ENCODE assay signal across 29 mouse cellular contexts in genomic region chr17:26149056-26149455, GRCm38 (mm10). TPM values are rescaled to one million over a fixed set of nuclear protein-coding genes. Genes with fewer than 3 reads are reported as not detected.
DNase-seq lines count a peak whose midpoint lies in the region; ATAC-seq and TF ChIP-seq lines count a peak whose summit lies in the region.
"Had no signal": no experiment of that assay in that cellular context is flagged by ENCODE, and none has a peak within 500 bp of the region (broad histone marks: within the 10 kb centered on the region; RNA-seq: fewer than 3 reads in every experiment).

No protein-coding gene starts in this region.

- intact Hi-C loops in left cerebral cortex, adult 2 months (cut with DNase I): no loop called here

- no peak overlapping the region for H3K27ac ChIP-seq in liver, embryonic 14.5 days
- no peak overlapping the region for H3K27ac ChIP-seq in liver, embryonic 12.5 days
- H3K27ac ChIP-seq in MEL (ENCODE audit: control insufficient read depth, low read depth, low read length): no peak overlapping the region
- H3K27ac ChIP-seq in left cerebral cortex, adult 2 months: no peak overlapping the region
- H3K27ac ChIP-seq: embryonic facial prominence, embryonic 12.5 days; embryonic facial prominence, embryonic 15.5 days; gastrocnemius, adult 2 months; heart, embryonic 15.5 days; hindbrain, embryonic 14.5 days; hindbrain, postnatal 0 days had no signal

- no peak overlapping the region for H3K9ac ChIP-seq in liver, embryonic 14.5 days (replicated peaks)
- no peak overlapping the region for H3K9ac ChIP-seq in liver, embryonic 12.5 days
- no peak overlapping the region for H3K9ac ChIP-seq in MEL (ENCODE audit: control insufficient read depth, low read depth, low read length, poor library complexity, severe bottlenecking)
- H3K9ac ChIP-seq: embryonic facial prominence, embryonic 12.5 days; embryonic facial prominence, embryonic 15.5 days; forebrain, postnatal 0 days; heart, embryonic 12.5 days; heart, embryonic 15.5 days; hindbrain, embryonic 14.5 days had no signal

- no peaks in the 10 kb centered on the region for H3K9me3 ChIP-seq in liver, embryonic 14.5 days (ENCODE audit: control insufficient read depth, low read length)
- no peaks in the 10 kb centered on the region for H3K9me3 ChIP-seq in liver, embryonic 12.5 days (replicated peaks)
- H3K9me3 ChIP-seq in MEL (replicated peaks; ENCODE audit: insufficient read depth, low read length): no peaks in the 10 kb centered on the region
- H3K9me3 ChIP-seq: embryonic facial prominence, embryonic 12.5 days; heart, embryonic 15.5 days had no signal

- peak; percentile 14; the same call in 1 of the 2 replicates for TF ChIP-seq CTCF in liver, embryonic 14.5 days (IDR thresholded peaks at IDR 0.05; ENCODE audit: low read depth)
- TF ChIP-seq CTCF in MEL (IDR thresholded peaks at IDR 0.05 in 2 of 3, conservative IDR thresholded peaks at IDR 0.05 in 1 of 3; ENCODE audit: control insufficient read depth in 1 of 3, insufficient read depth in 1 of 3, low read depth in 2 of 3, low read length in 3 of 3, poor library complexity in 1 of 3, severe bottlenecking in 1 of 3): peak; percentile 5 to 25 (median 10); a peak in 2 of 6 replicates
- no peak; the same call in 1 of the 2 replicates for TF ChIP-seq CTCF in left cerebral cortex, adult 2 months (IDR thresholded peaks at IDR 0.05)

- TF ChIP-seq RAD21 in MEL (IDR thresholded peaks at IDR 0.05; ENCODE audit: low read depth, low read length): no peak

- ATAC-seq in liver, embryonic 14.5 days (ENCODE audit: insufficient read depth): no peak
- ATAC-seq in liver, embryonic 12.5 days: no peak
- ATAC-seq in granulocyte monocyte progenitor cell, adult 5-6 weeks (replicated peaks; ENCODE audit: poor library complexity, severe bottlenecking): no peak
- ATAC-seq: activated CD4-positive, CD25-positive, alpha-beta regulatory T cell, adult 4 months; forebrain, embryonic 14.5 days; forebrain, postnatal 0 days; hindbrain, postnatal 0 days; Patski had no signal

- H3K4me3 ChIP-seq in liver, embryonic 14.5 days (ENCODE audit: insufficient read depth in 1 of 2, low read depth in 2 of 2, low read length in 2 of 2): no peak overlapping the region
- no peak overlapping the region for H3K4me3 ChIP-seq in liver, embryonic 12.5 days
- H3K4me3 ChIP-seq in MEL (ENCODE audit: control insufficient read depth in 1 of 2, insufficient read depth in 1 of 2, low read depth in 2 of 2, low read length in 2 of 2): no peak overlapping the region
- no peak overlapping the region for H3K4me3 ChIP-seq in left cerebral cortex, adult 2 months
- H3K4me3 ChIP-seq: embryonic facial prominence, embryonic 12.5 days; embryonic facial prominence, embryonic 15.5 days; gastrocnemius, adult 2 months; heart, embryonic 12.5 days; heart, embryonic 15.5 days had no signal

- H3K4me1 ChIP-seq in liver, embryonic 14.5 days (replicated peaks; ENCODE audit: control insufficient read depth in 2 of 2, insufficient read depth in 2 of 2, low read length in 1 of 2): no peaks in the 10 kb centered on the region
- no peaks in the 10 kb centered on the region for H3K4me1 ChIP-seq in liver, embryonic 12.5 days
- H3K4me1 ChIP-seq in MEL (ENCODE audit: control insufficient read depth in 1 of 2, insufficient read depth in 2 of 2, low read length in 2 of 2): no peaks in the 10 kb centered on the region
- H3K4me1 ChIP-seq: embryonic facial prominence, embryonic 12.5 days; embryonic facial prominence, embryonic 15.5 days; heart, embryonic 12.5 days; heart, embryonic 15.5 days had no signal

- TF ChIP-seq EP300 in liver, embryonic 14.5 days (IDR thresholded peaks at IDR 0.05; ENCODE audit: low read depth): no peak
- TF ChIP-seq EP300 in MEL (IDR thresholded peaks at IDR 0.05; ENCODE audit: low read depth in 1 of 2, low read length in 2 of 2): no peak

- no peak for DNase-seq in liver, embryonic 14.5 days (ENCODE audit: low read depth in 3 of 3, low spot score in 3 of 3)
- DNase-seq in A20 (ENCODE audit: low read depth, low spot score) (peak; percentile 17), MEL (ENCODE audit: low read depth, low spot score) (peak; percentile 40)
- peak; percentile 31 for DNase-seq in induced T-regulatory cell, adult 2 months (ENCODE audit: low read depth)
- DNase-seq in left cerebral cortex, adult 2 months (ENCODE audit: extremely low spot score in 1 of 2, low spot score in 2 of 2): no peak
- no peak for DNase-seq in testis, postnatal 10 days (ENCODE audit: low spot score)
- DNase-seq: adrenal gland, adult 8-10 months; adrenal gland, postnatal 36 days; cerebellum, adult 2 months; cerebellum, adult 9-11 months; cerebellum, postnatal 25 days; forebrain, postnatal 0 days; gastrocnemius, adult 2 months; gastrocnemius, postnatal 14 days; heart, adult 18-20 months; heart, postnatal 14 days; heart, postnatal 4 days; kidney, adult 11 months had no signal

- WGBS in liver, embryonic 14.5 days (ENCODE audit: insufficient replicate concordance): 67% methylated on average over 2 of the region's 2 CpGs
- WGBS in liver, embryonic 12.5 days (ENCODE audit: insufficient replicate concordance): 62% methylated on average over 2 of the region's 2 CpGs

- H3K27me3 ChIP-seq in liver, embryonic 14.5 days (ENCODE audit: control insufficient read depth, insufficient read depth, low read length): no peaks in the 10 kb centered on the region
- no peaks in the 10 kb centered on the region for H3K27me3 ChIP-seq in liver, embryonic 12.5 days (replicated peaks)
- no peaks in the 10 kb centered on the region for H3K27me3 ChIP-seq in MEL (ENCODE audit: control insufficient read depth in 1 of 2, insufficient read depth in 2 of 2, low read length in 2 of 2)
- H3K27me3 ChIP-seq: embryonic facial prominence, embryonic 12.5 days; embryonic facial prominence, embryonic 15.5 days; heart, embryonic 12.5 days; heart, embryonic 15.5 days; Patski had no signal

- peaks cover 57% of the 10 kb centered on the region for H3K79me2 ChIP-seq in MEL (ENCODE audit: control insufficient read depth, insufficient read depth, low read length, poor library complexity)

- no peak for TF ChIP-seq POLR2A in MEL (IDR thresholded peaks at IDR 0.05; ENCODE audit: control insufficient read depth in 1 of 2, insufficient read depth in 1 of 2, low read depth in 1 of 2, low read length in 2 of 2, poor library complexity in 1 of 2)

- H3K4me2 ChIP-seq in liver, embryonic 14.5 days (ENCODE audit: low read depth): no peak overlapping the region
- H3K4me2 ChIP-seq in liver, embryonic 12.5 days: no peak overlapping the region
- H3K4me2 ChIP-seq: embryonic facial prominence, embryonic 12.5 days; embryonic facial prominence, embryonic 15.5 days; heart, embryonic 12.5 days; heart, embryonic 15.5 days; hindbrain, embryonic 14.5 days had no signal

- peaks cover 2% of the 10 kb centered on the region for H3K36me3 ChIP-seq in liver, embryonic 14.5 days (replicated peaks; ENCODE audit: control insufficient read depth, insufficient read depth, low read depth)
- peaks cover 88% of the 10 kb centered on the region for H3K36me3 ChIP-seq in liver, embryonic 12.5 days
- peaks cover 0 to 44% of the 10 kb centered on the region in 2 experiments; a peak in 2 of 4 replicates for H3K36me3 ChIP-seq in MEL (ENCODE audit: control insufficient read depth in 1 of 2, insufficient read depth in 2 of 2, low read length in 2 of 2)

RNA-seq across cellular contexts. Expression of gene Axin1, which starts 10.6 kb away (rescaled TPM):
- 6.5 and 8.7 TPM in 2 replicates for polyA plus RNA-seq in liver, embryonic 14.5 days (2012; rRNA removed)
- 3.8 and 6.0 TPM in 2 replicates for polyA plus RNA-seq in liver, embryonic 14.5 days (2014; fragmentation: Nextera tagmentation; extraction: Ambion mirVana)
- 15.2 and 16.4 TPM in 2 replicates for polyA plus RNA-seq in liver, embryonic 12.5 days (2016; fragmentation: Nextera tagmentation; extraction: Ambion mirVana)
- total RNA-seq in MEL (2012; rRNA removed): 32.1 and 33.5 TPM in 2 replicates
- 10 to 100 TPM in 1 of 2 experiments, not detected in 1; 54.2 TPM for polyA plus RNA-seq in MEL (2012; ENCODE audit: insufficient read depth in 1 of 2, insufficient read length in 2 of 2, low read depth in 1 of 2, low replicate concordance in 2 of 2, missing spikeins in 1 of 2)
- total RNA-seq in granulocyte monocyte progenitor cell, adult 5-6 weeks (2014; fragmentation: Nextera tagmentation): 26.9 and 28.3 TPM in 2 replicates
- total RNA-seq in granulocyte monocyte progenitor cell, adult 5-6 weeks (2017): 147 and 186 TPM in 2 replicates
- total RNA-seq in left cerebral cortex, adult 2 months (2021): 10 to 100 TPM; 25.9 to 29.7 TPM

RNA-seq across cellular contexts. Expression of gene Mrpl28, which starts 25.8 kb away (rescaled TPM):
- polyA plus RNA-seq in liver, embryonic 14.5 days (2012; rRNA removed): 47.8 and 58.0 TPM in 2 replicates
- polyA plus RNA-seq in liver, embryonic 14.5 days (2014; fragmentation: Nextera tagmentation; extraction: Ambion mirVana): 121 and 129 TPM in 2 replicates
- polyA plus RNA-seq in liver, embryonic 12.5 days (2016; fragmentation: Nextera tagmentation; extraction: Ambion mirVana): 162 and 174 TPM in 2 replicates
- 164 and 165 TPM in 2 replicates for total RNA-seq in MEL (2012; rRNA removed)
- 100 to 1,000 TPM; 148 to 174 TPM for polyA plus RNA-seq in MEL (2012; ENCODE audit: insufficient read depth in 1 of 2, insufficient read length in 2 of 2, low read depth in 1 of 2, low replicate concordance in 2 of 2, missing spikeins in 1 of 2)
- 61.7 and 90.4 TPM in 2 replicates for total RNA-seq in granulocyte monocyte progenitor cell, adult 5-6 weeks (2014; fragmentation: Nextera tagmentation)
- total RNA-seq in granulocyte monocyte progenitor cell, adult 5-6 weeks (2017): 47.1 and 68.9 TPM in 2 replicates
- 10 to 100 TPM; 67.8 to 68.0 TPM for total RNA-seq in left cerebral cortex, adult 2 months (2021)

RNA-seq across cellular contexts. Expression of gene Tmem8, which starts 36.0 kb away (rescaled TPM):
- 2.8 and 3.6 TPM in 2 replicates for polyA plus RNA-seq in liver, embryonic 14.5 days (2012; rRNA removed)
- polyA plus RNA-seq in liver, embryonic 14.5 days (2014; fragmentation: Nextera tagmentation; extraction: Ambion mirVana): 0.88 and 1.1 TPM in 2 replicates
- polyA plus RNA-seq in liver, embryonic 12.5 days (2016; fragmentation: Nextera tagmentation; extraction: Ambion mirVana): 1.9 and 2.2 TPM in 2 replicates
- total RNA-seq in MEL (2012; rRNA removed): 4.4 and 4.7 TPM in 2 replicates
- polyA plus RNA-seq in MEL (2012; ENCODE audit: insufficient read depth in 1 of 2, insufficient read length in 2 of 2, low read depth in 1 of 2, low replicate concordance in 2 of 2, missing spikeins in 1 of 2): 10 to 100 TPM in 1 of 2 experiments, not detected in 1; 16.7 TPM
- total RNA-seq in granulocyte monocyte progenitor cell, adult 5-6 weeks (2014; fragmentation: Nextera tagmentation): 5.3 and 8.6 TPM in 2 replicates
- total RNA-seq in granulocyte monocyte progenitor cell, adult 5-6 weeks (2017): 2.1 and 3.7 TPM in 2 replicates
- 10 to 100 TPM; 14.3 to 14.7 TPM for total RNA-seq in left cerebral cortex, adult 2 months (2021)

RNA-seq across cellular contexts. Expression of gene Pdia2, which starts 49.8 kb away (rescaled TPM):
- 22.0 and 25.9 TPM in 2 replicates for polyA plus RNA-seq in liver, embryonic 14.5 days (2012; rRNA removed)
- polyA plus RNA-seq in liver, embryonic 14.5 days (2014; fragmentation: Nextera tagmentation; extraction: Ambion mirVana): 86.6 and 89.7 TPM in 2 replicates
- 96.4 and 96.5 TPM in 2 replicates for polyA plus RNA-seq in liver, embryonic 12.5 days (2016; fragmentation: Nextera tagmentation; extraction: Ambion mirVana)
- 11.2 and 12.5 TPM in 2 replicates for total RNA-seq in MEL (2012; rRNA removed)
- polyA plus RNA-seq in MEL (2012; ENCODE audit: insufficient read depth in 1 of 2, insufficient read length in 2 of 2, low read depth in 1 of 2, low replicate concordance in 2 of 2, missing spikeins in 1 of 2): 10 to 100 TPM in 1 of 2 experiments, not detected in 1; 13.6 TPM
- not detected in 2 replicates for total RNA-seq in granulocyte monocyte progenitor cell, adult 5-6 weeks (2014; fragmentation: Nextera tagmentation)
- 0.30 TPM in 1 of 2 replicates, not detected in the other for total RNA-seq in granulocyte monocyte progenitor cell, adult 5-6 weeks (2017)
- 1 to 10 TPM in 1 of 2 experiments, under 1 TPM in 1; 0.59 to 1.0 TPM for total RNA-seq in left cerebral cortex, adult 2 months (2021)
- total RNA-seq: forebrain, postnatal 0 days; gastrocnemius, adult 2 months; gastrocnemius, postnatal 14 days; heart, adult 18-20 months; heart, postnatal 14 days; heart, postnatal 4 days; hindbrain, postnatal 0 days had no signal
- polyA plus RNA-seq: activated CD4-positive, CD25-positive, alpha-beta regulatory T cell, adult 4 months; forebrain, embryonic 14.5 days; forebrain, postnatal 0 days had no signal

RNA-seq across cellular contexts. Expression of gene Nme4, which starts 53.7 kb away (rescaled TPM):
- polyA plus RNA-seq in liver, embryonic 14.5 days (2012; rRNA removed): 46.2 and 52.2 TPM in 2 replicates
- 45.1 and 46.7 TPM in 2 replicates for polyA plus RNA-seq in liver, embryonic 14.5 days (2014; fragmentation: Nextera tagmentation; extraction: Ambion mirVana)
- polyA plus RNA-seq in liver, embryonic 12.5 days (2016; fragmentation: Nextera tagmentation; extraction: Ambion mirVana): 65.9 and 68.3 TPM in 2 replicates
- 89.1 and 115 TPM in 2 replicates for total RNA-seq in MEL (2012; rRNA removed)
- polyA plus RNA-seq in MEL (2012; ENCODE audit: insufficient read depth in 1 of 2, insufficient read length in 2 of 2, low read depth in 1 of 2, low replicate concordance in 2 of 2, missing spikeins in 1 of 2): 100 to 1,000 TPM; 125 to 430 TPM
- 74.1 and 75.1 TPM in 2 replicates for total RNA-seq in granulocyte monocyte progenitor cell, adult 5-6 weeks (2014; fragmentation: Nextera tagmentation)
- 41.2 and 43.4 TPM in 2 replicates for total RNA-seq in granulocyte monocyte progenitor cell, adult 5-6 weeks (2017)
- total RNA-seq in left cerebral cortex, adult 2 months (2021): 1 to 10 TPM; 3.6 to 4.2 TPM

Comparison
In these comparisons a context has a peak if more than half of its experiments do, and no peak if none do; other contexts are left out.
1. DNase-seq: peak in A20 (single experiment), MEL (single experiment) and induced T-regulatory cell, adult 2 months (single experiment); none in liver, embryonic 14.5 days (0 of 3), left cerebral cortex, adult 2 months (0 of 2) and testis, postnatal 10 days (single experiment).